Mouse (Mus musculus): ENCODE measurements around the gene Vmn1r151.
"Not testable (repeated sequence)": the region's sequence is repeated elsewhere in the genome, so short reads cannot be mapped to it uniquely, and the experiment has no call there.

Vmn1r151 gene

GRCm38 (mm10) chr7:22499578-22499977 is at the start of gene Vmn1r151:
TSS of gene Vmn1r151 (minus strand) at chr7:22499678.
- not testable (repeated sequence) for DNase-seq (ENCODE audit: low spot score in 2 of 2)

- not testable (repeated sequence) for DNase-seq (ENCODE audit: low spot score in 2 of 2)
These were observed 35.3 kb upstream of the Vmn1r151 start, which contains the start of gene Gm8677 for GRCm38 (mm10) chr7:22534787-22535186. TSS of gene Gm8677 (minus strand) at chr7:22534887.

- DNase-seq (ENCODE audit: low spot score in 2 of 2) = not testable (repeated sequence)
These were observed 23.2 kb upstream of the Vmn1r151 start, which contains the start of gene Vmn1r152 for GRCm38 (mm10) chr7:22522667-22523066. TSS of gene Vmn1r152 (plus strand) at chr7:22522967.

DNA sequence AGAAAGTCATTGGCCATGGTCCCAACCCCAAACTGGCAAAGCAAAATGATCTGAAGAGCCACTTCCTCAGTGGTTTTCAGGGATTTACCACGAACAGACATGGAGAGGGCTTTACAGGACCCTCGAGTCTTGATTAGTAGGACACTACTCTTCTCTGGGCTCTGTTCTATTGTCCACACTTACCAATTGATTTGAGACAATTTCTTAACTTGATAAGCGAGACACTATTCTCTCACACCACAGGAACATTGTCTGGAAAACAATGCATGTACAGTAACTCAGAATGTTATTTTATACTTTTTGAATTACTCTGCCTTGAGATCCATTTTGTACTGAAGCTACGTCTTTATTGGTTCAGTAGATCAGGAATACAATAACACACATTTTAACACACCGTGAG is 35.5 kb downstream of the Vmn1r151 start, which contains the start of gene Gm10665:
Gene Gm10665, minus strand, starts transcription at position 101 of the 400 bp plus-strand sequence.
- not testable (repeated sequence) for DNase-seq (ENCODE audit: low spot score in 2 of 2)

All from frontal cortex, postnatal 10 days (tissue).